Comparison of ENCODE assay signal across 24 mouse cellular contexts in genomic region chr4:11882666-11883065, GRCm38 (mm10).
DNase-seq lines count a peak whose midpoint lies in the region; ATAC-seq and TF ChIP-seq lines count a peak whose summit lies in the region.
"Had no signal": no experiment of that assay in that cellular context is flagged by ENCODE, and none has a peak within 500 bp of the region (broad histone marks: within the 10 kb centered on the region; RNA-seq: fewer than 3 reads in every experiment).

No protein-coding gene starts in this region.

- no peak overlapping the region for H3K4me3 ChIP-seq in liver, adult 2 months (ENCODE audit: insufficient read depth, low read depth, low read length)
- H3K4me3 ChIP-seq in liver, postnatal 0 days (ENCODE audit: low read depth, low read length) = no peak overlapping the region
- H3K4me3 ChIP-seq: embryonic facial prominence, embryonic 10.5 days; embryonic facial prominence, embryonic 12.5 days; forebrain, embryonic 13.5 days; forebrain, embryonic 15.5 days had no signal

- no peak for TF ChIP-seq EP300 in liver, postnatal 0 days (IDR thresholded peaks at IDR 0.05; ENCODE audit: low read depth)

- TF ChIP-seq CTCF in liver, adult 2 months (IDR thresholded peaks at IDR 0.05; ENCODE audit: low read depth, low read length) = no peak
- TF ChIP-seq CTCF in liver, postnatal 0 days (IDR thresholded peaks at IDR 0.05; ENCODE audit: low read depth) = no peak

- H3K27ac ChIP-seq in liver, adult 2 months (replicated peaks; ENCODE audit: insufficient read depth, low read depth, low read length) = 0 out of 2 replicates have a peak overlapping the region, but pooled peaks have one; percentile 47
- no peak overlapping the region for H3K27ac ChIP-seq in liver, postnatal 0 days (ENCODE audit: low read depth)
- H3K27ac ChIP-seq: embryonic facial prominence, embryonic 10.5 days; embryonic facial prominence, embryonic 12.5 days; forebrain, embryonic 13.5 days; forebrain, embryonic 15.5 days had no signal

- no peaks in the 10 kb centered on the region for H3K36me3 ChIP-seq in liver, adult 2 months (ENCODE audit: control insufficient read depth, insufficient read depth, low read length)
- no peaks in the 10 kb centered on the region for H3K36me3 ChIP-seq in liver, postnatal 0 days (replicated peaks; ENCODE audit: insufficient read depth, low read length)
- H3K36me3 ChIP-seq: embryonic facial prominence, embryonic 10.5 days; embryonic facial prominence, embryonic 12.5 days; forebrain, embryonic 15.5 days; G1E had no signal

- peaks cover 2% of the 10 kb centered on the region; the same call in 1 of the 2 replicates for H3K27me3 ChIP-seq in liver, adult 2 months (ENCODE audit: control insufficient read depth, insufficient read depth, low read length)
- H3K27me3 ChIP-seq in liver, postnatal 0 days (ENCODE audit: insufficient read depth, low read length) = no peaks in the 10 kb centered on the region
- H3K27me3 ChIP-seq: CH12.LX; embryonic facial prominence, embryonic 12.5 days; forebrain, embryonic 13.5 days; forebrain, embryonic 15.5 days; Patski had no signal

- WGBS in liver, adult 2 months = 90% methylated on average over 3 of the region's 3 CpGs
- WGBS in liver, postnatal 0 days (ENCODE audit: insufficient replicate concordance) = 75% methylated on average over 3 of the region's 3 CpGs

- no peak for ATAC-seq in liver, postnatal 0 days
- ATAC-seq: activated CD4-positive, CD25-positive, alpha-beta regulatory T cell, adult 4 months; CD4-positive, CD25-positive, alpha-beta regulatory T cell, adult 4 months; forebrain, embryonic 13.5 days; forebrain, embryonic 15.5 days; forebrain, postnatal 0 days; Patski had no signal

- no peak overlapping the region for H3K4me2 ChIP-seq in liver, postnatal 0 days (ENCODE audit: low read depth, low read length)
- H3K4me2 ChIP-seq: embryonic facial prominence, embryonic 12.5 days; forebrain, embryonic 13.5 days; forebrain, embryonic 15.5 days had no signal

- H3K4me1 ChIP-seq in liver, adult 2 months (ENCODE audit: control insufficient read depth, insufficient read depth, low read length) = peaks cover 2% of the 10 kb centered on the region
- peaks cover 7% of the 10 kb centered on the region for H3K4me1 ChIP-seq in liver, postnatal 0 days (ENCODE audit: insufficient read depth)

- DNase-seq in adrenal gland, adult (ENCODE audit: inconsistent age in 2 of 2, low spot score in 1 of 2) = peak; percentile 40 to 63
- DNase-seq in adrenal gland, adult 8-10 months = no peak
- peak; percentile 31 for DNase-seq in adrenal gland, postnatal 10 days
- no peak for DNase-seq in adrenal gland, postnatal 14 days
- peak; percentile 80 for DNase-seq in heart, adult 11 months
- DNase-seq in heart, adult 9 months (ENCODE audit: low spot score in 2 of 2) = no peak
- no peak for DNase-seq in liver, adult 2 months (ENCODE audit: extremely low read depth, low read depth, low spot score)
- no peak for DNase-seq in liver, postnatal 0 days
- DNase-seq: B cell, adult 2 months; cerebellum, adult 11-12 months; cerebellum, adult 2 months; cerebellum, adult 9-10 months; cerebellum, postnatal 10 days; cerebellum, postnatal 25 days; forebrain, postnatal 0 days had no signal

- no peak overlapping the region for H3K9ac ChIP-seq in liver, adult 2 months (ENCODE audit: low read depth, low read length)
- H3K9ac ChIP-seq in liver, postnatal 0 days (replicated peaks) = no peak overlapping the region
- H3K9ac ChIP-seq: embryonic facial prominence, embryonic 12.5 days; forebrain, embryonic 13.5 days; forebrain, embryonic 15.5 days; forebrain, postnatal 0 days had no signal

- no peaks in the 10 kb centered on the region for H3K9me3 ChIP-seq in liver, postnatal 0 days (ENCODE audit: low read length)
- H3K9me3 ChIP-seq: embryonic facial prominence, embryonic 10.5 days; embryonic facial prominence, embryonic 12.5 days; forebrain, embryonic 13.5 days; forebrain, embryonic 15.5 days; G1E had no signal

- TF ChIP-seq POLR2A in liver, adult 2 months (IDR thresholded peaks at IDR 0.05; ENCODE audit: extremely low read depth, insufficient read depth, low read length) = no peak

- no peaks in the 10 kb centered on the region for H3K79me2 ChIP-seq in liver, adult 2 months (ENCODE audit: control insufficient read depth, insufficient read depth, low read length)

Comparison
In these comparisons a context has a peak if more than half of its experiments do, and no peak if none do; other contexts are left out.
1. DNase-seq: peak in adrenal gland, adult (2 of 2), adrenal gland, postnatal 10 days (single experiment) and heart, adult 11 months (single experiment); none in adrenal gland, adult 8-10 months (single experiment), adrenal gland, postnatal 14 days (single experiment), heart, adult 9 months (0 of 2), liver, adult 2 months (single experiment) and liver, postnatal 0 days (single experiment).